Mouse (Mus musculus): ENCODE measurements around the gene Pygo2.

The Pygo2 gene

GRCm38 (mm10) chr3:89392871-89393311 is 37.1 kb upstream of the Pygo2 start:
- DNase-seq (ENCODE audit: low spot score in 2 of 2): peak; percentile 43 to 45

GRCm38 (mm10) chr3:89393605-89394004 is 36.4 kb upstream of the Pygo2 start:
- peak; percentile 86 to 96 for DNase-seq (ENCODE audit: low spot score in 2 of 2)

- DNase-seq (ENCODE audit: low spot score in 2 of 2): peak; percentile 70 to 71
Observed at GRCm38 (mm10) chr3:89394006-89394893, 35.8 kb upstream of the Pygo2 start, which contains the start of gene Zbtb7b. Zbtb7b (minus strand) TSS chr3:89394776.

DNA sequence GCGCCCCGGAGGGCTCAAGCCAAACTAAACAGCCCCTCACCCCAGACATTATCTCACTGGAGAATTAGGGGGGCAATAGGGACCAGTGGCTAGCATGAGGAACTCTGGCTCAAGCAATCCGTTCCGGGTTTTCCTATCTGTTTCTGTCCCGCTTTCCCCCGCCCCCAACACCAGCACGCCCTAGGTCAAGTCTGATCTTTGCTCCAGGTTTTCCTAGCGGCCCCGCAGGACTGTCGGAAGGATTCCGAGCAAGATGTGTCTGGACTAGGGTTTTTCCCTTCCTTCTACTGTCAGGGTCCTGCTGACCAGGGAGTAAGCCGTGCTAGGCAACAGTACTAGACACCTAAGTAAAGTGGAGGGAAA is 35.1 kb upstream of the Pygo2 start:
- DNase-seq (ENCODE audit: low spot score in 2 of 2): peak; percentile 63 to 82

GRCm38 (mm10) chr3:89395419-89395805 is 34.6 kb upstream of the Pygo2 start:
- DNase-seq (ENCODE audit: low spot score in 2 of 2): peak in 1 of 2 experiments; percentile 24

DNA sequence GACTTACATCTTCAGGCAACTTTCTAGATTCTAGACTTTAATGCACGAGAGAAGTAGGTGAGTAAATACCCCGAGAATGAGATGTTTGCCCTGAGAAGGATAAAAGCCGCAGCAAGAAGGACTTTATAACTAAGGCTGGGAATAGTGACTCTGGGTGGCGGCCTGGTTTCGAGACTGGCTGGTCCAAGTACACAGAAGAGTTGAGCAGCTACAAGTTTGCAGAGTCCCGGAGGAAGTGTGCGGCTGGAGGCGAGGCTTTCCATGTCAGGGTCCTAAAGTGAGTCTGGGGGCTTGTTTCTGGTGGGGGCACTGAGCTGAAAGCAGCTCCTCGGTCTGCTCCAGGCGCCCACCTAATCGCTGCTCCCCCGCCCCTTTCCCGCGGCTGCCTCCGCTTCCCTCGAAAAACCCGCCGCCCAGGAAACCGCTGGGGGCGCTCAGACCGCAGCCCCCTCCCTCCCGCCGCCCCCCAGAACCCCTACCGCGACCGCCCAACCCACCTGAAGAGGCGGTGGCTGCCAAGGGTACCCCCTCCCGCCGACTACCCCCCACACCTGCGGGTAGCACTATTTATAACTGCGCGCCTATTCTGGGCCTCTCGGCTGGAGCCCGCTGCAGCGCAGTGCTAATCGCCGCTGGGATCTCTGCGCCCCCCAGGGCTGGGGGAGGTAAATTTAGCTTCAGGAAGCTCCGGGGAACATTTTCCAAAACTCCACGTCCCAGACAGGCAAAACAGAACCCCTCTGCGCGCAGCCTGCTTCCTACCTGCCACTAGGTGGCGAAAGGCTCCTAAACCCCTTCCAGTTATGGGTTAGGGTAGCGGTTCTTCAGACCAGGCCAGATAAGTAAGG is 34.0 kb upstream of the Pygo2 start:
- peak; percentile 60 to 70 for DNase-seq (ENCODE audit: low spot score in 2 of 2)

- DNase-seq (ENCODE audit: low spot score in 2 of 2): peak in 1 of 2 experiments; percentile 15
Observed at GRCm38 (mm10) chr3:89396654-89397005, 33.4 kb upstream of the Pygo2 start.

- DNase-seq (ENCODE audit: low spot score in 2 of 2): no peak
Observed at GRCm38 (mm10) chr3:89401329-89401728, 28.7 kb upstream of the Pygo2 start.

GRCm38 (mm10) chr3:89402693-89403092 is 27.3 kb upstream of the Pygo2 start, which contains the start of gene Lenep:
Lenep (minus strand) TSS chr3:89402793.
- DNase-seq (ENCODE audit: low spot score in 2 of 2): no peak

DNA sequence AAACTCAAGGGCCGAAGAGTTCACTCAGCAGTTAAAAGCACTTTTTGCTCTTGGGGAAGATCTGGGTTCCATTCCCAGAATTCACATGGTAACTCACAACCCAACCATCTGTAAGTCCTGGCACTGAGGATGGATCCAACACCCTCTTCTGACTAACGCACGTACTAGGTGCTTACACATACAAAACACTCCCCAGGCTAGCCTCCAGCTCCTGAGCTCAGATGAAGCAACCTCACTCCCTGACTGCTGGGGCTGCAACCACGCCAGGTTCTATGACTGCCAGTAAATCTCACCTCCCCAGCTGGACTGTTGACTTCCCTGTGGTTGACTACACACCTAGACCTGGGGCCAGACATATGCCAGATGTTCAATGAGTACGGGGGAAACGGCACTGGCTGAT is 23.1 kb upstream of the Pygo2 start:
- DNase-seq (ENCODE audit: low spot score in 2 of 2): no peak

- no peak for DNase-seq (ENCODE audit: low spot score in 2 of 2)
Observed at GRCm38 (mm10) chr3:89408448-89408847, 21.6 kb upstream of the Pygo2 start.

GRCm38 (mm10) chr3:89409701-89410100 is 20.3 kb upstream of the Pygo2 start:
- DNase-seq (ENCODE audit: low spot score in 2 of 2): no peak

GRCm38 (mm10) chr3:89410864-89411263 is 19.1 kb upstream of the Pygo2 start:
- DNase-seq (ENCODE audit: low spot score in 2 of 2): no peak

- peak; percentile 95 to 99 for DNase-seq (ENCODE audit: low spot score in 2 of 2)
Observed at GRCm38 (mm10) chr3:89411490-89412393, 18.3 kb upstream of the Pygo2 start, which contains the start of gene Flad1. Flad1 (minus strand) TSS chr3:89411870.

DNA sequence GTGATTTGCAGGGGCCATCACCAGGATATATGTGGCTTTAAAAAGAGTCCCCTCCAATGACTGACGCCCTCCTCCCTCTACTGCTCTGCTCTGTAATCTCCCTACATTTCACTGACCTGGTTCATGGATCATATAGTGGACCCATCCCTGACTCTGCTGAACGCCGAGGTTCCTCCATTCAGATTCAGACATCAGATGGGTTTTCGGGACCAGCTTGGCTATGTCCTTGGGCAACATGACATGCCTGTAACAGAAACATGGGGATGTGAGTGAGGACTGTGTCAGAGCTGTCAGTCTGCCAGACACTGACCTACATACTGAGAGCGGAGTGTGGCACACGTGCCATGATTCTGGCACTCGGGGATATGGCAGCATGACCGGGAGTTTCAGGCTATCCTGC is 13.9 kb upstream of the Pygo2 start:
- DNase-seq (ENCODE audit: low spot score in 2 of 2): no peak

DNA sequence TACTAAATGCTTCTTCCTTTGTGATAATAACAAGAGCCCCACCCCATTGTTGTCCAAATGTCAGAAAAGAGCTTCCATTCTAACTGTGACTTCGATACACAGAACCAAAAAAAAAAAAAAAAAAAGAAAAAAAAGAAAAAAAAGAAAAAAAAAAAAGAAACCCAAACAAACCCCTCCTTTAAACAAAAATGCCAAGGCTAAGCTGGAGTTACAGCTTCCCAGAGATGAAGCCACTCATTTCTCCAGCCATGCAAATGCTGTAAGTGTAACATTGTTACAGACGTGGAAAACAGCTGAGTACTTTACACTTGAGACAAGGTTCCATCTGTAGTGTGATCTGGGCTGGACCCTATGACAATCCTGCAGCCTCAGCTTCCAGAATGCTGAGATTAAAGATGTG is 12.9 kb upstream of the Pygo2 start:
- no peak for DNase-seq (ENCODE audit: low spot score in 2 of 2)

DNA sequence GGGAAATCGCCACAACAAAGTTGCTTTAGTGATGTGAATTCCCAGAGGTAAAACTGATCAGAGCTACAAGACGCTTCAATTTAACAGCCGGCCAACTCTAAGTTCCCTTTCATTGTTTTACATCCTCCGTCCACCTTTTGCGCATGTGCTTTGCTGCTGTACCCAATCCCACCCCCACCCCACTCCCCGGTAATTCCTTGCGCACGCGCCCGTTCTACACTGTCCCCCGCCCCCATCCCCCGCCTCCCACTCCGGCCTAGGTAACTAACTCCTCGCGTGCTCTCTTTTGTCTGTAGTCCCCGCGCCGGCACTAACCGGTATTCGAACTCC is 12.2 kb upstream of the Pygo2 start:
- DNase-seq (ENCODE audit: low spot score in 2 of 2): no peak

DNA sequence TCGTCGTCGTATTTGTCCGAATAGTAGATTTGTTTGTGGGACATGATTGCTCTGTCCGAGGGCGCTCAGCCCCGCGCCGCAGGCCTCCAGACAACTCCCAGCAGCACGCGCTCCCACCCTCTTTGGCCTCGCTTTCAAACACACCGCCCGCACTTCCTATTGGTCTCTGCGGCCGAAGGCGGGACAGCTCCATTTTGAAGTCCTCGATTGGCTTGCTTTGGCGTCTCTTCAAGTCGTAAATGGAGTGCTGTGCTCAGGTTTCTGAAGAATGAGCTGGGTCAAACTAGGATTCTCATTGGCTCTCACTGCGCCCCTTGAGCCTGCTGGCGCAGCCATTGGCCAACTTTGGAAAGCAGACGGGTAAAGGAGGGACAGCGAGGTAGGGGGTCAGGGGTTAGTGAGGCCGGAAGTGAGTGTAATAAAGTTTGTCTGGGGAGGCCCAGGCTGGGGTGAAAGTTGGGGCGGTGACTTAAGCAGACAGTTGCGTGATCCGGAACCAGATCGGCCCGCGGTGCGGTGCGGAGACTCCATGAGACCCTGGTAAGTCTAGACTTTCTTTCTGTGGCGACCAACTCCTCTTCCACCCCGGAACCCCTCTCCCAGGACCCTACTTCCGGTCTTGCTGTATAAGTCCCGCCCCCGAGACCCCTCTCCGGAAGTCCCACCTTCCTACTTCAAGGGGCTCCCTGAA is 11.7 kb upstream of the Pygo2 start, which contains the start of the genes Cks1b and Shc1:
Gene Cks1b (minus strand): TSS at position 214 of the 691 bp plus-strand sequence.
Gene Shc1 (plus strand): TSS at position 274 of the 691 bp plus-strand sequence.
- DNase-seq (ENCODE audit: low spot score in 2 of 2): peak; percentile 86 to 93

- peak in 1 of 2 experiments; percentile 76 for DNase-seq (ENCODE audit: low spot score in 2 of 2)
Observed at GRCm38 (mm10) chr3:89418861-89419250, 11.2 kb upstream of the Pygo2 start.

DNA sequence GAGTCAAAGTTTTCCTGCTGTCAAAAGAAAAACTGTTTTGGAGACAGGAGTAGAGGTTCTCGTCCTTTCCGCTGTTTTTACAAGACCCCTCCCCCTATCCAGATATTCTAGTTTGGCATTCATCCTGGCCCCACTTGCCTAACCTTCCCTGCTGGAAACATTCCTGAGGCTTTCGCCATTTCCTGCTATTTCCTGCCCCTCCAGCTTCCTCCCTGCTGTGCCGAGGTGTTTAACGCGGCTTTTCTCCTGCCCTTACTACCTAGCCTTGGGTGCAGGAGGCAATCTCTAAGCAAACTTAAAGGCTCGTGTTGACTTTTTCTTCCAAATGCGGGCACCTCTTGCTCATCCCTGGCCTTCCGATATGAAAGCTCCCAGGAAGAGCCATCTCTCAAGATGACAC is 10.4 kb upstream of the Pygo2 start:
- no peak for DNase-seq (ENCODE audit: low spot score in 2 of 2)

DNA sequence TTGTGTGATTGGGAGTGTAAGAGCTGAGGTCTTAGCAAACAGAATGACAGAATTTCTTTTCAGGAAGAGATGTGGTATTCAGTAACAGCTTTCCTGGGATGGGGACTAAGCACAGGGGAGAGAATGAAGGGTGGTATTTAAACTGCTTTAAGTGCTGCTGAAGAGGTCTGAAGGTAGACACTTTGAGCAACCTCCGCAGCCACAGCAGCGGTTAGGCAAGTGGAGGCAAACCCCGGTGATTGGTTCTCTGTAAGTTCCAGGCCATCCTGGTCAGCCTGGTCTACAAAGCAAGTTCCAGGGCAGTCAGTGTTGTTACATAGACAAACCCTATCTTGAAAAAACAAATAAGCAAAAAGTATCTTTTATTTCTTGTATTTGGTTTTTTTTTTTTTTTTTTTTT is 10.0 kb upstream of the Pygo2 start:
- no peak for DNase-seq (ENCODE audit: low spot score in 2 of 2)

All from spleen, postnatal 10 days (tissue).